Mouse (Mus musculus) gastrocnemius, adult 8-10 months (tissue): Measurements from ENCODE around the gene Srbd1. TPM values are rescaled to one million over a fixed set of nuclear protein-coding genes. Genes with fewer than 3 reads are reported as not detected.

Experiments
- total RNA-seq, 4 experiments: library from RNA; stranded (reverse); gene quantifications; 2 replicates each; pipeline ENCODE4 v1.2.4; 2022

Srbd1 gene
- total RNA-seq, 4 experiments from 2014 or later = 4.7 to 5.6 (median 5.2) TPM

Other genes starting within 250 kb of the Srbd1 start
- 10 to 100 TPM; 11.4 to 14.5 (median 13.2) TPM for gene Prkce, start 22.6 kb upstream of the Srbd1 start, total RNA-seq